Mouse (Mus musculus) megakaryocyte, embryonic 14.5 days (primary cell): ENCODE data around the gene Ube2b.

Source experiments
- FLI1 ChIP-seq: IDR thresholded peaks from 2 replicates; pipeline ENCODE4 v1.6.1; 2012; ENCODE audit warnings: low read length, inconsistent platforms, mixed read lengths
- GATA1 ChIP-seq: IDR thresholded peaks from 3 replicates; pipeline ENCODE4 v1.6.1; 2012; ENCODE audit warnings: mixed read lengths, low read length, inconsistent platforms, borderline replicate concordance

DNA sequence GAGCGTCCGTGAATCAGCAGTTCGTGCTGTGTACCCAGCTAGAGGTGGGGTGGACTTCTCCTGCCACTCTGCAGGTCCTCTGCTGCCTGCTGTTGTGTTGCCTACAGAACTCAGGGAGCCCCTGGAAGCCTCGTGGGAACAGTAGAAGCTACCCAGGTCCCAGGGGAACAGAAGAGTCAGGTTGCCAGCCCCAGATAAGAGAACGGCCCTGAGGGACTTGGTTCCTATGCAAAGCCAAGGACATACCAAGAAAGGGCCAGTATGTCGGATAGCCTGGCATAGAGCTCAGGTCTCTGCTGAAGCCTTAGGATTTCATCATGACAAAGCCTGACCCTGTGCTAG, 57.1 kb downstream of the Ube2b start:
- TF ChIP-seq GATA1 (no peak), FLI1 (no peak)
